Mouse (Mus musculus) liver, adult 2 months (tissue): ENCODE results near the gene Mapk8ip3. TPM values are rescaled to one million over a fixed set of nuclear protein-coding genes. Genes with fewer than 3 reads are reported as not detected.

Source experiments
- DNase-seq: peaks from one replicate; pipeline ENCODE4 v3.0.0-alpha.2; 2011; ENCODE audit warnings: low read depth, low spot score; ENCODE audit errors: extremely low read depth
- H3K27ac ChIP-seq: fragments of 200-500 bp; replicated peaks from 2 replicates; pipeline ENCODE4 v1.5.1; 2012; ENCODE audit warnings: low read depth, mild to moderate bottlenecking, control low read depth, inconsistent platforms, low read length; ENCODE audit not compliant: insufficient read depth
- H3K27me3 ChIP-seq: fragments of 200-500 bp; 2 replicates; pipeline ENCODE4 v1.6.1; 2012; ENCODE audit warnings: mild to moderate bottlenecking, moderate library complexity, low read length, inconsistent platforms; ENCODE audit not compliant: control insufficient read depth, insufficient read depth
- H3K36me3 ChIP-seq: fragments of 200-500 bp; 2 replicates; pipeline ENCODE4 v1.6.1; 2012; ENCODE audit warnings: low read length, inconsistent platforms; ENCODE audit not compliant: control insufficient read depth, insufficient read depth
- H3K4me1 ChIP-seq: fragments of 200-500 bp; 2 replicates; pipeline ENCODE4 v1.6.1; 2011; ENCODE audit warnings: low read length; ENCODE audit not compliant: control insufficient read depth, insufficient read depth
- H3K4me3 ChIP-seq: fragments of 200-500 bp; 2 replicates; pipeline ENCODE4 v1.5.1; 2011; ENCODE audit warnings: low read depth, mild to moderate bottlenecking, control low read depth, low read length, moderate library complexity; ENCODE audit not compliant: insufficient read depth
- H3K79me2 ChIP-seq: fragments of 200-500 bp; 2 replicates; pipeline ENCODE4 v1.6.1; 2012; ENCODE audit warnings: inconsistent platforms, mild to moderate bottlenecking, low read length, moderate library complexity; ENCODE audit not compliant: control insufficient read depth, insufficient read depth
- H3K9ac ChIP-seq: fragments of 200-500 bp; 2 replicates; pipeline ENCODE4 v1.6.1; 2012; ENCODE audit warnings: low read depth, mild to moderate bottlenecking, control low read depth, inconsistent platforms, low read length
- CTCF ChIP-seq: fragments of 200-500 bp; IDR thresholded peaks from 2 replicates; pipeline ENCODE4 v1.5.1; 2011; ENCODE audit warnings: low read depth, low read length, control low read depth
- POLR2A ChIP-seq: fragments of 200-500 bp; IDR thresholded peaks from 2 replicates; pipeline ENCODE4 v1.6.1; 2011; ENCODE audit warnings: low read length, control low read depth; ENCODE audit not compliant: insufficient read depth; ENCODE audit errors: extremely low read depth
- whole genome bisulfite sequencing: fragments of 180-500 bp; shearing (Covaris S2); methylation state at CpG from one replicate; pipeline ENCODE4 v1.1.7; 2018; 5-methylcytosine and 5-hydroxymethylcytosine counted together
- polyA plus RNA-seq: library from polyadenylated mRNA; depleted of rRNA; stranded (reverse); fragments of >200 nt; gene quantifications from 2 replicates; pipeline ENCODE4 v1.2.3, GENCODE M21; 2012
- total RNA-seq: library from RNA; depleted of rRNA; stranded (reverse); fragments of >200 nt; gene quantifications from 2 replicates; pipeline ENCODE4 v1.2.3, GENCODE M21; 2014

The Mapk8ip3 gene
- total and polyA plus RNA-seq, 2 experiments = 11.7 to 51.4 TPM

GRCm38 (mm10) chr17:24899153-24899552 lies 37.6 kb downstream of the Mapk8ip3 start:
- Histone ChIP-seq H3K79me2 (peaks cover 11% of the 10 kb centered on the region; the same call in 1 of the 2 replicates), H3K27me3 (no peaks in the 10 kb centered on the region), H3K4me3 (no peak overlapping the region), H3K9ac (no peak overlapping the region), H3K4me1 (peaks cover 14% of the 10 kb centered on the region), H3K36me3 (peaks cover 17% of the 10 kb centered on the region), H3K27ac (no peak overlapping the region)
- DNase-seq = no peak
- TF ChIP-seq CTCF (no peak), POLR2A (no peak)
- 75% methylated on average over 5 of the region's 5 CpGs for WGBS

DNA sequence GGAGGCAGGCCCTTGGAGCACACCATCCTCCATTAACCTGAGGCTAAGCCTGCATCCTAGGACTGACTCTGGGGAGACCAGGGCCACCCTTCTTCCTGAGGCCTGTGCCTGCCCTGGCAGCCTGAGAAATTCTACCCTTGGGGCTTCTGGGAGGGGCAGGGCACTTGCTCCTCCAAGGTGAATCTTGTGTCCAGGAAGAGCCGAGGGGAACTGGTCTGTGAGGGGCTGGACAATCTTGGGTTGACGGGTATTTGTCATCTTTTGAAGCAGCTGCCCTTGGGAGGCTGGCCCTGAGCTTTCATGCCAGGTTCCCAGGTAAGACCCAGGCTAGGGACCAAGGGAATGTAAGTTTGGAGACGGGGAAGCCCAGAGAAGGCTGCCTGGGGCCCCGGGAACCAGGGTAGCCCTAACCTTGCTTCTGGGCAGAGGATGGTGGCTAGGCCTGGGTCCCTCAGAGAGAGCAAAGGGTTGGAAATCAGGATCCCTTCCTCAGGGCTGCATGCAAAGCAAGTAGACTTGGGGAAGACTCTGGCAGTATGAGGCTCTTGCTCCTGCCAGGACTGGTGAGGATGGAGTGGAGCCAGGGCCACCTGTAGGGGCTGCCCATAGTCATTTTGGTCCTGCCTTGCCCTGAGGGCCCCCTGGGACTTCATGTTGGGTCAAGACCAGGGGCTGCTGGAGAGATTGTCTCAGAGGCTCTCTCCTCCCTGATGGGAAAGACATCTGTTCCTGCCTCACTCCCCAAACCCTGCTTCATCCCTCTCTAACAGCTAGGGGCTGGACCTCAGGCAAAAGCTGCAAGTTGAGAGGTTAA lies 38.5 kb downstream of the Mapk8ip3 start:
- Histone ChIP-seq H3K79me2 (peaks cover 14% of the 10 kb centered on the region; the same call in 1 of the 2 replicates), H3K4me1 (peaks cover 20% of the 10 kb centered on the region), H3K4me3 (no peak overlapping the region), H3K9ac (no peak overlapping the region), H3K27ac (no peak overlapping the region), H3K27me3 (no peaks in the 10 kb centered on the region), H3K36me3 (peaks cover 10% of the 10 kb centered on the region; the same call in 1 of the 2 replicates)
- 89% methylated on average over 4 of the region's 4 CpGs for WGBS
- DNase-seq = no peak
- no peak for TF ChIP-seq CTCF

GRCm38 (mm10) chr17:24897600-24897999 lies 39.2 kb downstream of the Mapk8ip3 start:
- peaks cover 20% of the 10 kb centered on the region for H3K4me1 ChIP-seq

GRCm38 (mm10) chr17:24896993-24897269 lies 39.8 kb downstream of the Mapk8ip3 start:
- DNase-seq = no peak
- H3K36me3 ChIP-seq = peaks cover 7% of the 10 kb centered on the region; the same call in 1 of the 2 replicates

More at GRCm38 (mm10) chr17:24897600-24897999, 39.2 kb downstream of the Mapk8ip3 start:
- Histone ChIP-seq H3K79me2 (peaks cover 14% of the 10 kb centered on the region; the same call in 1 of the 2 replicates), H3K27ac (no peak overlapping the region), H3K9ac (no peak overlapping the region), H3K4me3 (no peak overlapping the region), H3K27me3 (no peaks in the 10 kb centered on the region), H3K36me3 (peaks cover 5% of the 10 kb centered on the region; the same call in 1 of the 2 replicates)
- TF ChIP-seq CTCF (no peak), POLR2A (no peak)
- WGBS = 89% methylated on average over 4 of the region's 4 CpGs
- no peak for DNase-seq

DNA sequence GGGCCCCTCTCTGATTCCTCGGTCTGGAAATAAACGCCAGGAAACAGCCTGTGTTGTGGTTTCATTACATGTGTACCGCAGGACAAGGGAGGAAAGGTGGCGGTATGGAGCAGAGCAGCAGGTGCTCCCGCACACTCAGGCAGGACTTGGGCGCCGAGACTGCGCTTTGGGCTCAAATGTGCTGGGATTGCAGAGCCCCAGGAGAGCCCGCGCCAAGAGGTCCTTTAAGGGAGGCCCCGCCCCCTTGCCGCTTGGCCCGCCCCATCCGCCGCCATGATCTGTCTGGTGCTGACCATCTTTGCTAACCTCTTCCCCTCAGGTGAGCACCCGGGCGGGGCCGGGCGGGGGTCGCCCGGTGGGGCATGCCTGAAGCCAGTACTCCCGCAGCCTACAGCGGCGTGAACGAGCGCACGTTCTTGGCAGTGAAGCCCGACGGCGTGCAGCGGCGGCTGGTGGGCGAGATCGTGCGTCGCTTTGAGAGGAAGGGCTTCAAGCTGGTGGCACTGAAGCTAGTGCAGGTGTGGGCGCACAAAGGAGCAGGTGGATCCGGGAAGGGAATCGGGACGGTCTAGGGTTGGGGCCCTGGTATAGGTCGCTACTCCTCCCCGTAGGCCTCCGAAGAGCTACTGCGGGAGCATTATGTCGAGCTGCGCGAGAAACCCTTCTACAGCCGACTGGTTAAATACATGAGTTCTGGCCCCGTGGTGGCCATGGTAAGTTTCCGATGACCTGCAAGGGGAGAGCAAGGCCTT lies 40.4 kb downstream of the Mapk8ip3 start, which contains the start of gene Nme3:
TSS of gene Nme3 (plus strand) at position 260 of the 752 bp plus-strand sequence.
- H3K4me1 ChIP-seq = peaks cover 20% of the 10 kb centered on the region

More at GRCm38 (mm10) chr17:24896993-24897269, 39.8 kb downstream of the Mapk8ip3 start:
- H3K9ac ChIP-seq = peak overlapping the region; percentile 78
- no peaks in the 10 kb centered on the region for H3K27me3 ChIP-seq
- peaks cover 20% of the 10 kb centered on the region for H3K4me1 ChIP-seq
- H3K79me2 ChIP-seq = peaks cover 14% of the 10 kb centered on the region; the same call in 1 of the 2 replicates
- peak overlapping the region; percentile 49 for H3K27ac ChIP-seq
- TF ChIP-seq CTCF (no peak), POLR2A (no peak)
- H3K4me3 ChIP-seq = peak overlapping the region; percentile 74
- WGBS = 25% methylated on average over 11 of the region's 11 CpGs

More for the DNA sequence above, 40.4 kb downstream of the Mapk8ip3 start, which contains the start of gene Nme3:
- peaks cover 7% of the 10 kb centered on the region; the same call in 1 of the 2 replicates for H3K36me3 ChIP-seq
- H3K27ac ChIP-seq = peak within 1 kb of the TSS; percentile 73
- peak; percentile 70 for DNase-seq
- peak within 1 kb of the TSS; percentile 90 for H3K9ac ChIP-seq
- no peaks in the 10 kb centered on the region for H3K27me3 ChIP-seq
- peaks cover 14% of the 10 kb centered on the region; the same call in 1 of the 2 replicates for H3K79me2 ChIP-seq
- WGBS = under 1% methylated on average over 50 of the region's 50 CpGs
- H3K4me3 ChIP-seq = peak within 1 kb of the TSS; percentile 74
- TF ChIP-seq CTCF (0 out of 2 replicates have a peak, but pooled peaks have one; percentile 9), POLR2A (peak; percentile 51; the same call in 1 of the 2 replicates)
